Mouse (Mus musculus) testis, adult 2 months (tissue): Measurements from ENCODE around the gene Lrrc51.

Source experiments
- CTCF ChIP-seq: fragments of 200-500 bp; IDR thresholded peaks from 2 replicates; pipeline ENCODE4 v1.5.1; 2012; ENCODE audit warnings: low read depth, mild to moderate bottlenecking, inconsistent platforms, low read length, moderate library complexity; ENCODE audit not compliant: control insufficient read depth, insufficient read depth, insufficient replicate concordance
- POLR2A ChIP-seq: fragments of 200-500 bp; IDR thresholded peaks from 2 replicates; pipeline ENCODE4 v1.6.1; 2012; ENCODE audit warnings: low read depth, mild to moderate bottlenecking, inconsistent platforms, low read length, moderate library complexity; ENCODE audit not compliant: control insufficient read depth

DNA sequence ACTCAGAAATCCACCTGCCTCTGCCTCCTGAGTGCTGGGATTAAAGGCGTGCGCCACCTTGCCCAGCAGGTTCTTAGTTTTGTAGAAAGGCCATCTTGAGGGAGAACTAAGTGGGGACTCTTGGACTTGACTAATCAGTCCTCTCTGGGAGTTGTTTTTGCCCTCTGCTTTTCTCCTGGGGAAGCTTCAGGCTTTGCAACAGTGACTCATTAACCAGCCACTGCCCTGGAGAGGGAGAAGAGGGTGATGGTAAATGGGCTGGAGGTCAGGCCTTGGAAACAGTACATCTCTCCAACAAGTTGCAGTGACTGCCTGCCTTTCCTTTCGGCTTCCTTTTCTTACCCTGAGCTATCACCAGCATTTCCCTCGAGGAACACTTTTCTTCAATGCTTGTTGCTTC lies 30.9 kb upstream of the Lrrc51 start:
- TF ChIP-seq CTCF, result no peak
- TF ChIP-seq POLR2A, result no peak
